Mouse (Mus musculus): ENCODE measurements around the gene Ankle1. TPM values are rescaled to one million over a fixed set of nuclear protein-coding genes. Genes with fewer than 3 reads are reported as not detected.

Gene Ankle1
- polyA plus RNA-seq, 1 experiment: 13.8 TPM

GRCm38 (mm10) chr8:71383396-71383795 is 22.4 kb upstream of the Ankle1 start:
- Histone ChIP-seq H3K36me3 (ENCODE audit: control insufficient read depth, insufficient read depth, low read length) (no peaks in the 10 kb centered on the region), H3K27ac (ENCODE audit: insufficient read depth, low read depth, low read length) (peak overlapping the region; percentile 95), H3K4me1 (ENCODE audit: control insufficient read depth, insufficient read depth, insufficient read length, low read length) (peaks cover 27% of the 10 kb centered on the region), H3K27me3 (ENCODE audit: control insufficient read depth, insufficient read depth, low read length) (no peaks in the 10 kb centered on the region), H3K4me3 (ENCODE audit: low read depth, low read length) (no peak overlapping the region)
- 31% methylated on average over 12 of the region's 12 CpGs for WGBS
- TF ChIP-seq POLR2A (IDR thresholded peaks at IDR 0.05; ENCODE audit: low read depth, low read length) (no peak), CTCF (IDR thresholded peaks at IDR 0.05; ENCODE audit: extremely low read depth, insufficient read length, insufficient replicate concordance, low read depth, low read length) (no peak)

GRCm38 (mm10) chr8:71383860-71384259 is 21.9 kb upstream of the Ankle1 start:
- Histone ChIP-seq H3K4me1 (ENCODE audit: control insufficient read depth, insufficient read depth, insufficient read length, low read length) (peaks cover 27% of the 10 kb centered on the region), H3K27me3 (ENCODE audit: control insufficient read depth, insufficient read depth, low read length) (no peaks in the 10 kb centered on the region), H3K36me3 (ENCODE audit: control insufficient read depth, insufficient read depth, low read length) (no peaks in the 10 kb centered on the region), H3K4me3 (ENCODE audit: low read depth, low read length) (no peak overlapping the region), H3K27ac (ENCODE audit: insufficient read depth, low read depth, low read length) (peak overlapping the region; percentile 95)
- WGBS: 21% methylated on average over 3 of the region's 3 CpGs
- TF ChIP-seq CTCF (IDR thresholded peaks at IDR 0.05; ENCODE audit: extremely low read depth, insufficient read length, insufficient replicate concordance, low read depth, low read length): no peak
- TF ChIP-seq POLR2A (IDR thresholded peaks at IDR 0.05; ENCODE audit: low read depth, low read length): no peak; the same call in 1 of the 2 replicates

GRCm38 (mm10) chr8:71385212-71385835 is 20.5 kb upstream of the Ankle1 start:
- 80% methylated on average over 12 of the region's 12 CpGs for WGBS
- H3K36me3 ChIP-seq (ENCODE audit: control insufficient read depth, insufficient read depth, low read length): no peaks in the 10 kb centered on the region
- TF ChIP-seq POLR2A (IDR thresholded peaks at IDR 0.05; ENCODE audit: low read depth, low read length) (no peak), CTCF (IDR thresholded peaks at IDR 0.05; ENCODE audit: extremely low read depth, insufficient read length, insufficient replicate concordance, low read depth, low read length) (peak; percentile 44; the same call in 1 of the 2 replicates)
- H3K4me3 ChIP-seq (ENCODE audit: low read depth, low read length): no peak overlapping the region
- H3K27me3 ChIP-seq (ENCODE audit: control insufficient read depth, insufficient read depth, low read length): no peaks in the 10 kb centered on the region
- no peak overlapping the region for H3K27ac ChIP-seq (ENCODE audit: insufficient read depth, low read depth, low read length)
- peaks cover 17% of the 10 kb centered on the region for H3K4me1 ChIP-seq (ENCODE audit: control insufficient read depth, insufficient read depth, insufficient read length, low read length)

GRCm38 (mm10) chr8:71388267-71388666 is 17.5 kb upstream of the Ankle1 start:
- Histone ChIP-seq H3K27ac (ENCODE audit: insufficient read depth, low read depth, low read length) (no peak overlapping the region), H3K4me1 (ENCODE audit: control insufficient read depth, insufficient read depth, insufficient read length, low read length) (peaks cover 11% of the 10 kb centered on the region), H3K27me3 (ENCODE audit: control insufficient read depth, insufficient read depth, low read length) (no peaks in the 10 kb centered on the region), H3K4me3 (ENCODE audit: low read depth, low read length) (no peak overlapping the region), H3K36me3 (ENCODE audit: control insufficient read depth, insufficient read depth, low read length) (no peaks in the 10 kb centered on the region)
- 12% methylated on average over 1 of the region's 1 CpGs for whole genome bisulfite sequencing
- TF ChIP-seq CTCF (IDR thresholded peaks at IDR 0.05; ENCODE audit: extremely low read depth, insufficient read length, insufficient replicate concordance, low read depth, low read length): no peak
- TF ChIP-seq POLR2A (IDR thresholded peaks at IDR 0.05; ENCODE audit: low read depth, low read length): no peak

- Histone ChIP-seq H3K4me1 (ENCODE audit: control insufficient read depth, insufficient read depth, insufficient read length, low read length) (0 out of 2 replicates have a peak, but pooled peaks cover 7% of the 10 kb centered on the region), H3K27ac (ENCODE audit: insufficient read depth, low read depth, low read length) (peak overlapping the region; percentile 18; the same call in 1 of the 2 replicates), H3K27me3 (ENCODE audit: control insufficient read depth, insufficient read depth, low read length) (no peaks in the 10 kb centered on the region), H3K36me3 (ENCODE audit: control insufficient read depth, insufficient read depth, low read length) (no peaks in the 10 kb centered on the region), H3K4me3 (ENCODE audit: low read depth, low read length) (no peak overlapping the region)
- no peak for TF ChIP-seq CTCF (IDR thresholded peaks at IDR 0.05; ENCODE audit: extremely low read depth, insufficient read length, insufficient replicate concordance, low read depth, low read length)
- no peak for TF ChIP-seq POLR2A (IDR thresholded peaks at IDR 0.05; ENCODE audit: low read depth, low read length)
- 88% methylated on average over 2 of the region's 2 CpGs for WGBS
Observed at GRCm38 (mm10) chr8:71391696-71392095, 14.1 kb upstream of the Ankle1 start.

GRCm38 (mm10) chr8:71392391-71392790 is 13.4 kb upstream of the Ankle1 start:
- Histone ChIP-seq H3K27me3 (ENCODE audit: control insufficient read depth, insufficient read depth, low read length) (no peaks in the 10 kb centered on the region), H3K36me3 (ENCODE audit: control insufficient read depth, insufficient read depth, low read length) (no peaks in the 10 kb centered on the region), H3K27ac (ENCODE audit: insufficient read depth, low read depth, low read length) (0 out of 2 replicates have a peak overlapping the region, but pooled peaks have one; percentile 16), H3K4me1 (ENCODE audit: control insufficient read depth, insufficient read depth, insufficient read length, low read length) (0 out of 2 replicates have a peak, but pooled peaks cover 7% of the 10 kb centered on the region), H3K4me3 (ENCODE audit: low read depth, low read length) (no peak overlapping the region)
- WGBS: 86% methylated on average over 5 of the region's 5 CpGs
- TF ChIP-seq POLR2A (IDR thresholded peaks at IDR 0.05; ENCODE audit: low read depth, low read length) (no peak), CTCF (IDR thresholded peaks at IDR 0.05; ENCODE audit: extremely low read depth, insufficient read length, insufficient replicate concordance, low read depth, low read length) (no peak)

GRCm38 (mm10) chr8:71392871-71393270 is 12.9 kb upstream of the Ankle1 start:
- no peak for TF ChIP-seq POLR2A (IDR thresholded peaks at IDR 0.05; ENCODE audit: low read depth, low read length)
- no peak for TF ChIP-seq CTCF (IDR thresholded peaks at IDR 0.05; ENCODE audit: extremely low read depth, insufficient read length, insufficient replicate concordance, low read depth, low read length)
- Histone ChIP-seq H3K27ac (ENCODE audit: insufficient read depth, low read depth, low read length) (no peak overlapping the region), H3K36me3 (ENCODE audit: control insufficient read depth, insufficient read depth, low read length) (no peaks in the 10 kb centered on the region), H3K27me3 (ENCODE audit: control insufficient read depth, insufficient read depth, low read length) (no peaks in the 10 kb centered on the region), H3K4me3 (ENCODE audit: low read depth, low read length) (no peak overlapping the region), H3K4me1 (ENCODE audit: control insufficient read depth, insufficient read depth, insufficient read length, low read length) (peaks cover 10% of the 10 kb centered on the region; the same call in 1 of the 2 replicates)
- 23% methylated on average over 3 of the region's 3 CpGs for WGBS
